Mouse (Mus musculus): ENCODE measurements around the gene Bri3. TPM values are rescaled to one million over a fixed set of nuclear protein-coding genes. Genes with fewer than 3 reads are reported as not detected.

Bri3 gene
- polyA plus RNA-seq, 1 experiment from 2014 or later = 123 TPM

DNA sequence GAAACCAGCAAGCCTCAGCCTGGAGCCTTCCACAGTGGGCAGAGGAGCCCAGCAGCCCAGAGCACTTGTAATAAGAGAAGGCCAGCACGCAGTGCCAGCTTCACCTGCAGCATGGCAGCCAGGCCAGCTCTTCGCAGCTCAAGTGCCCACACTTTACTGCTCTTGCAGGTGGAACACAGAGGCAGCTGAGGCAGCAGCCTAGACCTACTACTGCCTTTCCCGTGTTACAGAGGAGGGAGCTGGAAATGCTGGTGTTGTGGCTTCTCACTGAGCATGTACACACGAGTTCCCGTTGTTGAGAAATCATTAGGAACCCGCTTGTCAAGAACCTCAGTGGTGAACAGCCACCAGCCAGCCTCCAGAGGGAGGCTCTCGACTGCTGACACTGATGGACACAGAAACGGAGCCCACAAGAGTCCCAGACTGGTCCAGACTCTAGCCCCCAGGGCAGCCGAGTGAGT, 34.9 kb downstream of the Bri3 start:
- Histone ChIP-seq H3K4me2 (replicated peaks) (no peak overlapping the region), H3K9me3 (ENCODE audit: control insufficient read depth, low read length) (no peaks in the 10 kb centered on the region), H3K27ac (no peak overlapping the region), H3K4me1 (replicated peaks; ENCODE audit: control insufficient read depth, insufficient read depth, low read length) (no peaks in the 10 kb centered on the region), H3K4me3 (replicated peaks; ENCODE audit: low read length) (no peak overlapping the region), H3K27me3 (ENCODE audit: control insufficient read depth, insufficient read depth, low read length) (no peaks in the 10 kb centered on the region), H3K36me3 (replicated peaks; ENCODE audit: control insufficient read depth, insufficient read depth) (peaks cover 13% of the 10 kb centered on the region), H3K9ac (no peak overlapping the region)
- WGBS = 81% methylated on average over 9 of the region's 9 CpGs
- ATAC-seq (ENCODE audit: low FRiP score) = no peak
- no peak for DNase-seq (ENCODE audit: low spot score)

DNA sequence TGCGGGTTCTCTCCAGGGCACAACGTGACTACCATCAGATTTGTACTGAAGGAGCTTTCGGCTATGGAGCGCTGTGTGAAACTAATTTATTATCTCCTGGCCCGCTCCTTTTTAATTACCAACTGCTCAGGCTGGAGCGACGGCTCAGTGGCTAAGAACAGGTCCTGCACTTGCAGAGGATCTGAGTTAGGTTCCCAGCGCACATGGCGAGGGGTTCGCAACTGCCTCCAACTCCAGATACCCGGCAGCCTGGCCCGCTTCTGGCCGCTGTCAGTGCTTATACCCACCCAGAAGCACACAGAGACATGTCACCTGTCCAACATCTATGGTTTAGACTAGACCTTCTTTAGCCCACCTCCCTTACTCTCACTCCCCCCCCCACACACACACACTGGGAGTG, 35.7 kb downstream of the Bri3 start:
- peaks cover 13% of the 10 kb centered on the region for H3K36me3 ChIP-seq (replicated peaks; ENCODE audit: control insufficient read depth, insufficient read depth)
- no peak overlapping the region for H3K9ac ChIP-seq
- H3K27me3 ChIP-seq (ENCODE audit: control insufficient read depth, insufficient read depth, low read length) = no peaks in the 10 kb centered on the region
- ATAC-seq (ENCODE audit: low FRiP score) (no peak), DNase-seq (ENCODE audit: low spot score) (no peak)
- H3K9me3 ChIP-seq (ENCODE audit: control insufficient read depth, low read length) = no peaks in the 10 kb centered on the region
- WGBS = 95% methylated on average over 13 of the region's 13 CpGs
- no peaks in the 10 kb centered on the region for H3K4me1 ChIP-seq (replicated peaks; ENCODE audit: control insufficient read depth, insufficient read depth, low read length)
- no peak overlapping the region for H3K4me2 ChIP-seq (replicated peaks)
- no peak overlapping the region for H3K4me3 ChIP-seq (replicated peaks; ENCODE audit: low read length)
- H3K27ac ChIP-seq = no peak overlapping the region

DNA sequence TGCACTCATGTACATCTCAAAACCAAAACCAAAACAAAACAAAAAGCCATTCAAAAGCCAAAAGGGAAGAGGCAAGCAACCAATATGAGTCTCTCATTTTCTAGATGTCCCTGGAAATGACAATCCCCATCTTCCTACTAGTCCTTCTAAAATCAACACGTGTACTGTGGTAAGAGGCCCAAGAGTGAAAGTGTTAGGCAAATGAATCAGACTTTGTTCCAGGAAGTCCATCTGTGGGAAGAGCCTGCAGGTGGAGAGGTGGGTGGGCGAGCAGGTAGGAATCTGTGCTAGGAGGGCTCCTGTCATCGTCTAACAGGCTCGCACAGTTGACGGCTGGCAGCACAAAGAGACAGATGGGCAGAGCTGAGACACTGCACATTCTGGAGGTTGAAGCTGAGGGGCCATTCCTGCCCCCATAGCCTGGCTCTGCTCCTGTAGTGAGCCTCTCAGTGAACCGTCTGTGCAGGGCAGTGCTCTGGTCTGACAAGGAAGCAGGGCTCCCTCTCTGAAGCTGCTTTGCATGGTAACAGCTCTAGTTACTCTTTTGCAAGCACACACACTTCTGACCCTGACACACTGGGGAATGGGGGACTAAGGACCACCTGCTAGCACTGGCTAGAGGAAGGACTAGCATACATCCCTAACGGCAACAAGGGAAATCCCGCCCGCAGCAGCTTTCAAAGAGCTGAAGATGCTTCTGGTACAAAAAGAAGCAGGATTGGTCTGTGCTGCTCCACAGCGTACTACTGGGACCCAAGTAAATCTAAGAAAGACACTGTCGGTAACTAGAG, 38.4 kb downstream of the Bri3 start:
- 80% methylated on average over 11 of the region's 11 CpGs for WGBS
- H3K4me2 ChIP-seq (replicated peaks) = no peak overlapping the region
- no peaks in the 10 kb centered on the region for H3K9me3 ChIP-seq (ENCODE audit: control insufficient read depth, low read length)
- H3K27ac ChIP-seq = no peak overlapping the region
- H3K9ac ChIP-seq = no peak overlapping the region
- H3K27me3 ChIP-seq (ENCODE audit: control insufficient read depth, insufficient read depth, low read length) = no peaks in the 10 kb centered on the region
- peaks cover 13% of the 10 kb centered on the region for H3K36me3 ChIP-seq (replicated peaks; ENCODE audit: control insufficient read depth, insufficient read depth)
- ATAC-seq (ENCODE audit: low FRiP score) (no peak), DNase-seq (ENCODE audit: low spot score) (no peak)
- H3K4me3 ChIP-seq (replicated peaks; ENCODE audit: low read length) = no peak overlapping the region
- H3K4me1 ChIP-seq (replicated peaks; ENCODE audit: control insufficient read depth, insufficient read depth, low read length) = no peaks in the 10 kb centered on the region

DNA sequence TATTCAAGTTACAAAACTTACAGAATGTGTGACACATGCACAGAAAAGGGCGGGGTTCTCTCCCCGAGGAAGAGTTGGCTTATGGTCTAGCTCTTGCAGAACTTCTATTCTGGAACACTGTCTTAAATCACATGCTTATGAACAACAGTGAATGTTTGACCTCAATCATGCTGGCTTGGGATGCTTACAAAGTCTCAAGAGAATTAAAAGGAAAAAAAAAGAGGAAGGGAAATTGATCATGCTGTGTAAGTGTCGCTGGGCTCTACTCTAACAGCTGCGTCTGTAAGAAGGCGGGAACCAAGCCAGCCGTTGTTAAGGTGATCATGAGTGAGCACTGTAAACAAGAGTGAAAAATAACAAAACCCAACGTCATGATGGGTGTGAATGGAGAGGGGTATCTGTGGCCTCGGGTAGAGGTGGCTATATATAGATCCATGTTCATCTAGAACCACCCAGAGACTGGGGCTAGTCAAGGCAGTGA, 39.4 kb downstream of the Bri3 start:
- Histone ChIP-seq H3K4me3 (replicated peaks; ENCODE audit: low read length) (no peak overlapping the region), H3K9ac (no peak overlapping the region), H3K4me1 (replicated peaks; ENCODE audit: control insufficient read depth, insufficient read depth, low read length) (no peaks in the 10 kb centered on the region), H3K36me3 (replicated peaks; ENCODE audit: control insufficient read depth, insufficient read depth) (peaks cover 13% of the 10 kb centered on the region), H3K27me3 (ENCODE audit: control insufficient read depth, insufficient read depth, low read length) (no peaks in the 10 kb centered on the region), H3K9me3 (ENCODE audit: control insufficient read depth, low read length) (no peaks in the 10 kb centered on the region), H3K4me2 (replicated peaks) (no peak overlapping the region), H3K27ac (no peak overlapping the region)
- ATAC-seq (ENCODE audit: low FRiP score) (no peak), DNase-seq (ENCODE audit: low spot score) (no peak)
- WGBS = 70% methylated on average over 8 of the region's 8 CpGs

DNA sequence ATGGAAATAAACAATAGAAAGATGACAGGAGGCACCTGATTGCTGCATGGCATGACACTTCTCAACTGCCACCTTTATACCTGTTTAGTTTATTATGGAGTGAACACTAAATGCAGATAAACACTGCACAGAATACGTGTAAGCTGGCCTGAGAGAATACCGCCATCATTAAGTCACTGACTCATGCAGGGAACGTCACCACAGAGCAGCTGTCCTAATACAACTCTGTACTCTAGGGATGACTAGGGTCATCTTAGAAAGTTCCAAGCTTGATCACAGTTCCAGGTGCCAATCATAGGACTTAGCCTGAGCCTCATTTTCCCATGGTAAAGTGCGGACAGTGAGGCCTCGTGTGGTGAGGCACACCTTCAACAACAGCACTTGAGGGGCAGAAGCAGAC, 40.4 kb downstream of the Bri3 start:
- ATAC-seq (ENCODE audit: low FRiP score) = no peak
- Histone ChIP-seq H3K4me3 (replicated peaks; ENCODE audit: low read length) (no peak overlapping the region), H3K9me3 (ENCODE audit: control insufficient read depth, low read length) (no peaks in the 10 kb centered on the region), H3K9ac (no peak overlapping the region), H3K4me1 (replicated peaks; ENCODE audit: control insufficient read depth, insufficient read depth, low read length) (no peaks in the 10 kb centered on the region), H3K27me3 (ENCODE audit: control insufficient read depth, insufficient read depth, low read length) (no peaks in the 10 kb centered on the region), H3K27ac (no peak overlapping the region), H3K36me3 (replicated peaks; ENCODE audit: control insufficient read depth, insufficient read depth) (peaks cover 6% of the 10 kb centered on the region), H3K4me2 (replicated peaks) (no peak overlapping the region)
- WGBS = 79% methylated on average over 5 of the region's 5 CpGs
- DNase-seq (ENCODE audit: low spot score) = no peak

DNA sequence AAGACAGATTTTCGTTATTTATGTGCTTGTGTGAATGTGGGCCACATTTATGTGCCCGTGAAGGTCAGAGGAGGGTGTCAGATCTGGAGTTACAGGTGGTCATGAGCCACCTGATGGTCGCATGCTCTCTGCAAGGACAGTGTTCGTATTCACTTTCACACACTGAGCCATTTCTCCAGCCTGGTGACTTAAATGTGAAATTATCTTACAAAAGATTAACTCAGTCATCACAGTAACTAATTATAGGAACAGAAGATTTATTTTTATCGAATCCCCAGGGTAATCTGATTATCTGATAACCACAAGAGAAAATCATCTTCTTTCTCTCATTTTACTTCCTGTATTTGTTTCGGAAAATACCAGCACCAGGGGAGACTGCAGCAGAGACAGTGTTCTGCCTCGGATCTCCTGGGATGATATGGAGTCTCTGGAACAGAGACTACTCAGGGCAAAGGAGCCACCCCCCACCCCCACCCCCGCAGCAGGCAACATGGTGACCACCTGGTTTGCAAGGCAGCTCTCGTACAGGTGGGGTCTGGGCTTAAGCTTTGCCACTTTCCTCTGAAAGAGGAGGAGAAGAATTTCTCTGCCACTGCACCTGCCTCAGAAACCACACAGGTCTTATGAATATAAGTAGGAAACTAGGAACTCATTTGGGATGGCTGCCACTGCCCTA, 42.5 kb downstream of the Bri3 start:
- H3K4me1 ChIP-seq (replicated peaks; ENCODE audit: control insufficient read depth, insufficient read depth, low read length) = no peaks in the 10 kb centered on the region
- 89% methylated on average over 9 of the region's 9 CpGs for WGBS

DNA sequence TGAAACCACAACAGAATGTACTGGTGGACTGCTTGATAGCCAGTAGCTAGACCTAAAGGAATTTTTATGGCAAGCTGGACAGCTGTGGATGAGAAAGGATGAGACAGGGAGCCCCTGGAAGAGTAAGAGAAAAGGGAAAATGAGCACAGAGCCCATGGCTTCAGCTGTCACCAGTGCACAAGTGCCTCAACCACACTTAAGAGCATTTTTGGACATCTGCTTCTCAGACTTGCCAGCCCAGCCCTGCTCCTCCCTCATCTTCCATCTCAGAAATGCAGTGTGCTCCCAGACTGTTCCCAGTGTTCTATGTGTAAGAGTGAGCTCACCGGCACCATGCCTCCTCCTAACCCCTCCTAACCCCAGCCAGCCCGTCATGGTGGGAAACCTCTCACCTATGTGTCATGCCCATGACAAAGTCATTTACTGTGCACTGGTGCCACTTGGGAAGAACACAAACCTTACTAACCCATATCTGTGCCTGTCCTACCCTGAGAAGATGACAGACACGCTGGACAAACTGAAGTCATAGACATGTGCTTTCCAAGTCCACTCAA, 43.1 kb downstream of the Bri3 start:
- ATAC-seq (ENCODE audit: low FRiP score) (no peak), DNase-seq (ENCODE audit: low spot score) (no peak)
- H3K27ac ChIP-seq = no peak overlapping the region
- no peak overlapping the region for H3K4me2 ChIP-seq (replicated peaks)
- no peak overlapping the region for H3K4me3 ChIP-seq (replicated peaks; ENCODE audit: low read length)
- H3K9ac ChIP-seq = no peak overlapping the region
- WGBS = 93% methylated on average over 3 of the region's 3 CpGs
- no peaks in the 10 kb centered on the region for H3K4me1 ChIP-seq (replicated peaks; ENCODE audit: control insufficient read depth, insufficient read depth, low read length)
- no peaks in the 10 kb centered on the region for H3K9me3 ChIP-seq (ENCODE audit: control insufficient read depth, low read length)
- H3K27me3 ChIP-seq (ENCODE audit: control insufficient read depth, insufficient read depth, low read length) = no peaks in the 10 kb centered on the region
- no peaks in the 10 kb centered on the region for H3K36me3 ChIP-seq (replicated peaks; ENCODE audit: control insufficient read depth, insufficient read depth)

More for the DNA sequence above, 42.5 kb downstream of the Bri3 start:
- no peaks in the 10 kb centered on the region for H3K9me3 ChIP-seq (ENCODE audit: control insufficient read depth, low read length)
- no peaks in the 10 kb centered on the region for H3K27me3 ChIP-seq (ENCODE audit: control insufficient read depth, insufficient read depth, low read length)
- no peak overlapping the region for H3K4me3 ChIP-seq (replicated peaks; ENCODE audit: low read length)
- no peak overlapping the region for H3K27ac ChIP-seq
- no peak overlapping the region for H3K4me2 ChIP-seq (replicated peaks)
- DNase-seq (ENCODE audit: low spot score) (no peak), ATAC-seq (ENCODE audit: low FRiP score) (no peak)
- H3K36me3 ChIP-seq (replicated peaks; ENCODE audit: control insufficient read depth, insufficient read depth) = no peaks in the 10 kb centered on the region
- no peak overlapping the region for H3K9ac ChIP-seq

DNA sequence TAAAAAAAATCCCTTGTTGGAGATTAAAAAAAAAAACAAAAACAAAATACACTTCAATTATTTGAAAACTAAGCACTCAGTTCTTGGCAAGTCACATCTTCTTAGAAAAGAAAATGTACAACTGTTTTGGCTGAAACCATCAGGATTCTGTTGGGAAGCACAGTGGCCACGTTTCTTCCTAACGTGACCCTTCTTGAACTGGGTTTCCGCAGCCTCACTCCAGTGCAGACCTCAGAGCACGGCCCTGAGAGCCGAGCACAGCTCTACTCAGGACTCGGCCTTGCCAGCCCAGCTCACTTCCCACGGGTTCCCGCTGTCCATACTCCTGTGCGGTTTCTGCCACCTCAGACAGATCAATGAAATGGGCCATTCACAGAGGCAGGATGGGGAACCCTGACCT, 44.2 kb downstream of the Bri3 start:
- Histone ChIP-seq H3K9ac (no peak overlapping the region), H3K27ac (no peak overlapping the region), H3K4me1 (replicated peaks; ENCODE audit: control insufficient read depth, insufficient read depth, low read length) (no peaks in the 10 kb centered on the region), H3K36me3 (replicated peaks; ENCODE audit: control insufficient read depth, insufficient read depth) (no peaks in the 10 kb centered on the region), H3K4me2 (replicated peaks) (no peak overlapping the region), H3K27me3 (ENCODE audit: control insufficient read depth, insufficient read depth, low read length) (no peaks in the 10 kb centered on the region), H3K9me3 (ENCODE audit: control insufficient read depth, low read length) (no peaks in the 10 kb centered on the region), H3K4me3 (replicated peaks; ENCODE audit: low read length) (no peak overlapping the region)
- DNase-seq (ENCODE audit: low spot score) (no peak), ATAC-seq (ENCODE audit: low FRiP score) (no peak)
- 87% methylated on average over 9 of the region's 9 CpGs for WGBS

DNA sequence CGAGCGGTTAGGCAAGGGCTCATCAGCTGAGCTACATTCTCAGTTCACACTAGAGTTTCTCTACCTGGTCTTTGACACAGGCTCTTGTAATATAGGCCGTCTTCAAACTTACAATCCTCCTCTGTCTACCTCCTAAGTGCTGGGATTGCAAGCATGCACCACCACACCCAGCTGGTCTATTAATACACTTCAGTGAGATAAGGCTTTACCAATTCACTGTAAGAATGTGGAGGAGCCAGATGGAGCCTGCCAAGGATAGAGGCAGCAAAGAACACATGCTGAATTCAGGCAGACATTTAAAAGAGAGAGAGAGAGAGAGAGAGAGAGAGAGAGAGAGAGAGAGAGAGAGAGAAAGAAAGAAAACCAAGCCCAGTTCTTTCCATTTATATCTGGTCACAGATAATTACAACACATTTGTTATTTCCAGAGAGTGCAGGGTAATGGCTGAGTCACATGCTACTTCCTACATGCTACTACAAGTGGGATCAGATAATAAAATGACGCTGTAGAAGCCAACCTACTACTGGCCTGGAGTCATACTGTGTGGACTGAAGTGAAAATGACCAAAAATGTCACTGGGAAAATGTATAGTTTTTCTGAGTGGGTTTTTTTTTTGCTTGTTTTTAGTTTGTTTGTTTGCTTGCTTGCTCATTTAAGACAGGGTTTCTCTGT, 45.7 kb downstream of the Bri3 start:
- no peak for ATAC-seq (ENCODE audit: low FRiP score)
- no peak for DNase-seq (ENCODE audit: low spot score)
- no peaks in the 10 kb centered on the region for H3K36me3 ChIP-seq (replicated peaks; ENCODE audit: control insufficient read depth, insufficient read depth)
- H3K9ac ChIP-seq = no peak overlapping the region
- H3K9me3 ChIP-seq (ENCODE audit: control insufficient read depth, low read length) = no peaks in the 10 kb centered on the region
- no peak overlapping the region for H3K4me3 ChIP-seq (replicated peaks; ENCODE audit: low read length)
- no peak overlapping the region for H3K4me2 ChIP-seq (replicated peaks)
- 90% methylated on average over 4 of the region's 4 CpGs for whole genome bisulfite sequencing
- H3K4me1 ChIP-seq (replicated peaks; ENCODE audit: control insufficient read depth, insufficient read depth, low read length) = no peaks in the 10 kb centered on the region
- H3K27ac ChIP-seq = no peak overlapping the region
- H3K27me3 ChIP-seq (ENCODE audit: control insufficient read depth, insufficient read depth, low read length) = no peaks in the 10 kb centered on the region
